Mouse (Mus musculus): Measurements from ENCODE around the gene Lrrc51. TPM values are rescaled to one million over a fixed set of nuclear protein-coding genes. Genes with fewer than 3 reads are reported as not detected.
A peak's percentile ranks its signal among the peaks of the same experiment; 100 is the strongest.

Gene Lrrc51
- total RNA-seq, 2 experiments from 2014 or later = 3.6 to 5.2 TPM

- intact Hi-C loops (cut with DNase I) = loop anchor here (1.0 kb wide), 1 partner anchor 37 kb away; the partner anchor contains the start of gene Lrrc51
- DNase-seq = peak; percentile 94 to 96
These were observed 37.3 kb downstream of the Lrrc51 start for GRCm38 (mm10) chr7:101896104-101897066.

- no peak for DNase-seq
- intact Hi-C loops (cut with DNase I) = loop anchor here (1.0 to 2.0 kb wide), 3 partner anchors 38 to 231 kb away; partner anchors contain the start of genes Inppl1 and Lrrc51
These were observed 38.0 kb downstream of the Lrrc51 start for GRCm38 (mm10) chr7:101895695-101896094.

- intact Hi-C loops (cut with DNase I) = no loop called here
- DNase-seq = no peak
These were observed 45.2 kb downstream of the Lrrc51 start for GRCm38 (mm10) chr7:101888460-101888859.

GRCm38 (mm10) chr7:101886274-101886673, 47.4 kb downstream of the Lrrc51 start:
- intact Hi-C loops (cut with DNase I) = no loop called here
- DNase-seq = no peak

GRCm38 (mm10) chr7:101884160-101884559, 49.5 kb downstream of the Lrrc51 start:
- no peak for DNase-seq
- intact Hi-C loops (cut with DNase I) = no loop called here

GRCm38 (mm10) chr7:101882413-101883154, 51.1 kb downstream of the Lrrc51 start:
- intact Hi-C loops (cut with DNase I) = no loop called here
- DNase-seq = no peak

GRCm38 (mm10) chr7:101880855-101881254, 52.8 kb downstream of the Lrrc51 start:
- intact Hi-C loops (cut with DNase I) = no loop called here

GRCm38 (mm10) chr7:101875978-101876377, 57.7 kb downstream of the Lrrc51 start:
- DNase-seq = no peak
- intact Hi-C loops (cut with DNase I) = no loop called here

More at GRCm38 (mm10) chr7:101880855-101881254, 52.8 kb downstream of the Lrrc51 start:
- no peak for DNase-seq

GRCm38 (mm10) chr7:101871296-101871695, 62.4 kb downstream of the Lrrc51 start:
- intact Hi-C loops (cut with DNase I) = no loop called here
- no peak for DNase-seq

- DNase-seq = no peak
- intact Hi-C loops (cut with DNase I) = no loop called here
These were observed 63.1 kb downstream of the Lrrc51 start, which contains the start of gene Folr1 for GRCm38 (mm10) chr7:101870629-101871028. Folr1 (minus strand) TSS chr7:101870788.

GRCm38 (mm10) chr7:101869163-101869500, 64.6 kb downstream of the Lrrc51 start:
- intact Hi-C loops (cut with DNase I) = no loop called here
- DNase-seq = no peak

- intact Hi-C loops (cut with DNase I) = no loop called here
- DNase-seq = no peak
These were observed 65.2 kb downstream of the Lrrc51 start for GRCm38 (mm10) chr7:101868241-101869162.

GRCm38 (mm10) chr7:101867482-101867881, 66.2 kb downstream of the Lrrc51 start:
- intact Hi-C loops (cut with DNase I) = no loop called here
- DNase-seq = no peak

GRCm38 (mm10) chr7:101866491-101867265, 67.0 kb downstream of the Lrrc51 start:
- no peak for DNase-seq
- intact Hi-C loops (cut with DNase I) = no loop called here

- intact Hi-C loops (cut with DNase I) = no loop called here
- DNase-seq = no peak
These were observed 70.3 kb downstream of the Lrrc51 start, which contains the start of gene Anapc15 for GRCm38 (mm10) chr7:101863415-101863814. Anapc15 (plus strand) TSS chr7:101863715.
